Mouse (Mus musculus) heart, embryonic 14.5 days (tissue): ENCODE measurements around the gene Bola2. TPM values are rescaled to one million over a fixed set of nuclear protein-coding genes. Genes with fewer than 3 reads are reported as not detected.

ENCODE experiments used
- ATAC-seq: fragments of 200-750 bp; cut with Nextera tagmentation; 2 replicates; pipeline ENCODE4 v1.8.0; 2017; ENCODE audit warnings: low read depth, moderate TSS enrichment; ENCODE audit not compliant: insufficient number of reproducible peaks, insufficient read depth, low FRiP score
- H3K27ac ChIP-seq, 2 experiments: fragments of 200-500 bp in 1 of 2; fragments of 300-500 bp in 1 of 2; sonication (generic) in 1 of 2; replicated peaks in 1 of 2; 2 replicates each; pipeline ENCODE4 v1.5.1; 2012 to 2014; ENCODE audit warnings: low read depth in 2 of 2, low read length in 2 of 2, control low read depth in 1 of 2, mild to moderate bottlenecking in 1 of 2, mixed read lengths in 1 of 2; ENCODE audit not compliant: control insufficient read depth in 1 of 2, insufficient read depth in 1 of 2
- H3K27me3 ChIP-seq: fragments of 300-500 bp; sonication (generic); 2 replicates; pipeline ENCODE4 v1.6.1; 2014; ENCODE audit warnings: mild to moderate bottlenecking, low read length, control low read depth; ENCODE audit not compliant: control insufficient read depth, insufficient read depth
- H3K36me3 ChIP-seq: fragments of 300-500 bp; sonication (generic); 2 replicates; pipeline ENCODE4 v1.6.1; 2014; ENCODE audit warnings: mild to moderate bottlenecking, control low read depth, low read length, mixed read lengths; ENCODE audit not compliant: control insufficient read depth, insufficient read depth
- H3K4me1 ChIP-seq, 2 experiments: fragments of 200-500 bp in 1 of 2; fragments of 300-500 bp in 1 of 2; sonication (generic) in 1 of 2; 2 replicates each; pipeline ENCODE4 v1.6.1; 2012 to 2014; ENCODE audit warnings: low read length in 2 of 2, control low read depth in 1 of 2, mixed read lengths in 1 of 2; ENCODE audit not compliant: control insufficient read depth in 2 of 2, insufficient read depth in 2 of 2
- H3K4me2 ChIP-seq: fragments of 300-500 bp; sonication (generic); 2 replicates; pipeline ENCODE4 v1.6.1; 2014; ENCODE audit warnings: mild to moderate bottlenecking, low read length
- H3K4me3 ChIP-seq, 2 experiments: fragments of 200-500 bp in 1 of 2; fragments of 300-500 bp in 1 of 2; sonication (generic) in 1 of 2; 2 replicates each; pipeline ENCODE4 v1.5.1; 2012 to 2014; ENCODE audit warnings: low read length in 2 of 2, mild to moderate bottlenecking in 2 of 2, control low read depth in 1 of 2, low read depth in 1 of 2, moderate library complexity in 1 of 2; ENCODE audit not compliant: control insufficient read depth in 1 of 2, insufficient read depth in 1 of 2
- H3K9ac ChIP-seq: fragments of 300-500 bp; sonication (generic); 2 replicates; pipeline ENCODE4 v1.6.1; 2014; ENCODE audit warnings: mild to moderate bottlenecking, low read length
- H3K9me3 ChIP-seq: fragments of 300-500 bp; sonication (generic); 2 replicates; pipeline ENCODE4 v1.6.1; 2016; ENCODE audit warnings: low read length, control low read depth; ENCODE audit not compliant: control insufficient read depth
- whole genome bisulfite sequencing: fragments of 180-500 bp; shearing (Covaris S2); extraction: QIAGEN DNeasy Blood & Tissue Kit; methylation state at CpG from one replicate; pipeline ENCODE4 v1.1.7; 2014; 5-methylcytosine and 5-hydroxymethylcytosine counted together
- polyA plus RNA-seq: library from polyadenylated mRNA; unstranded; fragments of >200 nt; fragmentation: Nextera tagmentation; extraction: Ambion mirVana; gene quantifications from 2 replicates; pipeline ENCODE4 v1.2.1, GENCODE M21; 2014

The Bola2 gene
- polyA plus RNA-seq, 1 experiment from 2014 or later, result 102 TPM

DNA sequence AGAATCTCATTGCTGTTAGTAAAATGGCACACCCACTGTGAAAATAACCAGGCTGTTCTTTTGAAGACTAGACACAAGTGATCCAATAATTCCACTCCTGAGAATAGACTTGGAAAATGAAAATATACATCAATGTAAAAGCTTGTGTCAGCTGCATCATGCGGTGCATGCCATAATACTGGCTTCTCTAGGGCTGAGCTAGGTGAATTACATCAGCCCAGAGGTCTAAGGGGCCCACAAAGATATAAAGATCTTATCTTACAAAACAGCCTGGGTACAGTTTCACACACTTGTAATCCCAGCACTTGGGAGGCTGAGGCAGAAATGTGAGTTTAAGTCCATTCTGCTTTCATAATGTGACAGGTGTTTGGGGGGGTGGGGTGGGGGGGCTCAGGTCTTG, 37.7 kb upstream of the Bola2 start:
- no peak overlapping the region for H3K9ac ChIP-seq
- no peak overlapping the region for H3K4me3 ChIP-seq
- no peak overlapping the region for H3K27ac ChIP-seq
- ATAC-seq, result no peak
- no peaks in the 10 kb centered on the region for H3K4me1 ChIP-seq
- H3K4me2 ChIP-seq, result no peak overlapping the region
- 0 out of 2 replicates have a peak, but pooled peaks cover 4% of the 10 kb centered on the region for H3K36me3 ChIP-seq
- no peaks in the 10 kb centered on the region for H3K9me3 ChIP-seq
- no peaks in the 10 kb centered on the region for H3K27me3 ChIP-seq
- 92% methylated on average over 1 of the region's 1 CpGs for WGBS

DNA sequence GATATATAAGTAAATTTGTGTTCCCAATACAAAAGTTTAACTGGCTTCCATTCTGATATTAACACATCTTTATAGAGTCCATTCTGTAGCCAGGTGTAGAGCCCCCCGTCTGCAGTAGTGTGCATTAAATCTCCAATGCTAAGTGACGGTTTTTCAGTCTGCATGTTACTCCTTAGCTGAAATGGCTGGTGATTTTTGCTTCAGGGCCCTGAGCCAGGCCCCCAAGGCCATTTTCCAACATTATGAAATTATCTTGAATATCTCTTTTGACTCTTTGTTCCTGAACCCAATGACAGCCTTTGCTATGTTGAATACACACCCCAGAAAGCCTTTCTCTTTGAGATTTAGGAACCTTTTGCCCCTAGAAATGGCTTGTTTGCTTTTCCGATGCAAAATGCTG, 35.4 kb upstream of the Bola2 start:
- Histone ChIP-seq H3K4me1 (no peaks in the 10 kb centered on the region), H3K27ac (no peak overlapping the region), H3K36me3 (peaks cover 13% of the 10 kb centered on the region), H3K4me2 (no peak overlapping the region), H3K4me3 (no peak overlapping the region), H3K27me3 (no peaks in the 10 kb centered on the region), H3K9me3 (no peaks in the 10 kb centered on the region), H3K9ac (no peak overlapping the region)
- no peak for ATAC-seq
- 84% methylated on average over 3 of the region's 3 CpGs for WGBS

DNA sequence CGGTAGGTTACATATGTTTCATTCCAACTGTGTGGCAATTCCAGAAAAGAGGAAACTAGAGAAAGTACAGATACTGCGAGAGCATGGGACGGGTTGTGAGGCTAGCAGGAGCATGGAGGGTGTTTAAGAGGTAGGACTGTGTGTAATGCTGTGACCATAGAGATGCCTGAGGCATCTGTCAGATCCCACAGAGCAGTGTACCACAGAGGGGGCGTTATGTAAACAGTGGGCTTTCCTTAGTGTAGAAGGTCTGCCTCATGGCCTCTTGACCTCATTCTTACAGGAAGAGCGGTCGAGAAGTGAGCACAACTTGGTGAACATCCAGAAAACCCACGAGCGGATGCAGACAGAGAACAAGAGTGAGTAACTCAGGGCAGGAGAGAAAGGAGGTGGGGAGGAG, 31.6 kb upstream of the Bola2 start:
- Histone ChIP-seq H3K4me1 (no peaks in the 10 kb centered on the region; a peak in 1 of 4 replicates), H3K4me3 (no peak overlapping the region), H3K9ac (0 out of 2 replicates have a peak overlapping the region, but pooled peaks have one; percentile 16), H3K36me3 (peaks cover 23% of the 10 kb centered on the region), H3K4me2 (no peak overlapping the region), H3K27ac (0 out of 4 replicates have a peak overlapping the region, but pooled peaks of 1 of the 2 experiments have one; percentile 3), H3K27me3 (no peaks in the 10 kb centered on the region), H3K9me3 (no peaks in the 10 kb centered on the region)
- ATAC-seq, result peak; percentile 31; the same call in 1 of the 2 replicates
- 72% methylated on average over 8 of the region's 8 CpGs for WGBS

DNA sequence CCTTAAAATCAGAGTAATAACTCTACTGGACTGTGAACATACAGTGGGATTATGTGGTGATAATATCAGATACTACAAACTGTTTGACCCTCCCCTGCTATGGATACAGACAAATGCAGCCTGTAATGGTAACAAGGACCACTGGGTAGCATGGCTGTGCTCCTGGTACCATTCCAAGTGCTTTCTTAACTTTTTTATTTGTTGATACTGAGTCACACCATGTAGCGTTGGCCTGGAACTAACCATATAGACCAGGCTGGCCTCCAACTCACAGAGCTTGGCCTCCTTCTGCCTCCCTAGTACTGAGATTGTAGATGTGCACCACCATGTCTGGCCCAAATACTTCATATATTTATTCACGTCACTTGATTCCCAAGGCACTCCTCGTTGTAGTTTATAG, 29.9 kb upstream of the Bola2 start:
- H3K9ac ChIP-seq, result no peak overlapping the region
- H3K36me3 ChIP-seq, result peaks cover 23% of the 10 kb centered on the region
- H3K27ac ChIP-seq, result no peak overlapping the region
- no peak overlapping the region for H3K4me2 ChIP-seq
- no peak overlapping the region for H3K4me3 ChIP-seq
- H3K9me3 ChIP-seq, result no peaks in the 10 kb centered on the region
- no peaks in the 10 kb centered on the region for H3K27me3 ChIP-seq
- H3K4me1 ChIP-seq, result no peaks in the 10 kb centered on the region; a peak in 1 of 4 replicates
- WGBS, result 91% methylated on average over 3 of the region's 3 CpGs
- no peak for ATAC-seq

DNA sequence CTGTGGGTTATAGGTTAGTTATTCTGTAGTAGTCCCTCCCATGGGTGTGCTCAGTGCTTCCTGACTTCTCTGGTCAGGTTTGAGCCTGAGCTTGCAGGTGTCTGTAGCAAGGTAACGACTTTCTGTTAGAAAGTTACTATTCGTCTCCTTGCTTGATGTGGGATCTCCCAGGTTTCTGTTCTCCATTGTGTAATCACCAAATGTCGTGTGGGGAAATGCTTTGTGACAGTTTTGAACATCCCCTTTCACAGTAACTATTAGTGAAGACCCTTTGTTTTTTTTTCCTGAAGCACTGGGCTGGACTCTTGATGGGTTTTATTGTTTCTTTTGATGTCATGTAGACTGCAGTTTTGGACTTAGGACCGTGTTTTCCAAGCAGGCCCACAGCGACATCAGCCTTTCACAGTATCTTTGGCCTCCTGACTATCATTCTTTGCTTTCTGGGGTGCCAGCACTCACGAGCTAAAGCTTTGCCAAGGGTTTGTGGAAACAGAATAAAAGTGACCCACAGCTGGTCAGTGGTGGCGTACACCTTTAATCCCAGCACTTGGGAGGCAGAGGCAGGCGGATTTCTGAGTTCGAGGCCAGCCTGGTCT, 27.6 kb upstream of the Bola2 start:
- peaks cover 0 to 4% of the 10 kb centered on the region in 2 experiments; a peak in 2 of 4 replicates for H3K4me1 ChIP-seq
- no peak overlapping the region for H3K9ac ChIP-seq
- H3K27me3 ChIP-seq, result no peaks in the 10 kb centered on the region
- WGBS, result 80% methylated on average over 9 of the region's 9 CpGs
- peak overlapping the region in 1 of 2 experiments; percentile 75; a peak in 2 of 4 replicates for H3K27ac ChIP-seq
- ATAC-seq, result no peak
- no peak overlapping the region for H3K4me3 ChIP-seq
- peaks cover 34% of the 10 kb centered on the region for H3K36me3 ChIP-seq
- H3K4me2 ChIP-seq, result no peak overlapping the region
- no peaks in the 10 kb centered on the region for H3K9me3 ChIP-seq

DNA sequence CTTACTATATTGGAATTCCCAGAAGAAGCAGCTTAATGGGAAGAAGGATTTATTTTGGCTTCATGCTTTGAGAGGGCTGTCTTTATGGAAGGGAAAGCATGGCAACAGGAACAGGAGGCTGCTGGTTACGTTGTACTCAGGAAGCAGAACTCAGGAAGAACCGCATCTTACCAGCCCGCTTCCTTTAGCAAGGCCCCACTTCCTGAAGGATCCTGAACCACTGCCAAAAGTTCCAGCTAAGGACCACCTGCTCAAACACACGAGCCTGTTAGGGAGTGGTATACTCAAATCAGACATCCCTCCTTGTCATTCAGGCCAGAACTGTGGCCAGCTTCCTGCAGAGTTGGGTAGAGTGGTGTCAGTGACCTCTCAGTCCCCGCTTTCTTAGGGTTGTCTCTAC, 26.7 kb upstream of the Bola2 start:
- peaks cover 41% of the 10 kb centered on the region for H3K36me3 ChIP-seq
- H3K4me2 ChIP-seq, result no peak overlapping the region
- no peak overlapping the region for H3K9ac ChIP-seq
- H3K4me3 ChIP-seq, result no peak overlapping the region
- peak; percentile 33; the same call in 1 of the 2 replicates for ATAC-seq
- no peaks in the 10 kb centered on the region for H3K27me3 ChIP-seq
- WGBS, result 74% methylated on average over 5 of the region's 5 CpGs
- no peaks in the 10 kb centered on the region for H3K9me3 ChIP-seq
- H3K4me1 ChIP-seq, result peaks cover 0 to 4% of the 10 kb centered on the region in 2 experiments; a peak in 2 of 4 replicates
- H3K27ac ChIP-seq, result peak overlapping the region; percentile 65 to 75

DNA sequence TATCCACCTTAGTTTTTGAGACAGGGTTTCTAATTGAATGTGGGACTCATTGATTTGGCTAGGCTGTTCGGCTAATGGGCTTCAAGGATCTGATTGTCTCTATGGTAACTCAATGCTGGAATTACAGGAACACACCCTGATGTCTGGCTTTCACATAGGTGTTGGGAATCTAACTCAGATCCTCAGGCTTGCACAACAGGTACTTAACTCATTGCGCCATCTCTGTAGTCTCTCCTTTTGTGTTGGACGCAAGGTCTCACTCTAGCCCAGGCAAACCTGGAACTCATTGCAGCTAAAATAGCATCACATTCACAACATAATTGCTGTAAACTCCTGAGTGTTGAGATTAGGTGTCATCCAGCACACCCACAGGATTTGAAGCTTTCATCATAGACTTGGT, 25.0 kb upstream of the Bola2 start:
- H3K4me1 ChIP-seq, result peaks cover 0 to 4% of the 10 kb centered on the region in 2 experiments; a peak in 2 of 4 replicates
- no peaks in the 10 kb centered on the region for H3K9me3 ChIP-seq
- no peaks in the 10 kb centered on the region for H3K27me3 ChIP-seq
- H3K4me3 ChIP-seq, result no peak overlapping the region
- no peak overlapping the region for H3K27ac ChIP-seq
- WGBS, result 74% methylated on average over 3 of the region's 3 CpGs
- no peak for ATAC-seq
- H3K36me3 ChIP-seq, result peaks cover 34% of the 10 kb centered on the region
- no peak overlapping the region for H3K4me2 ChIP-seq
- no peak overlapping the region for H3K9ac ChIP-seq

DNA sequence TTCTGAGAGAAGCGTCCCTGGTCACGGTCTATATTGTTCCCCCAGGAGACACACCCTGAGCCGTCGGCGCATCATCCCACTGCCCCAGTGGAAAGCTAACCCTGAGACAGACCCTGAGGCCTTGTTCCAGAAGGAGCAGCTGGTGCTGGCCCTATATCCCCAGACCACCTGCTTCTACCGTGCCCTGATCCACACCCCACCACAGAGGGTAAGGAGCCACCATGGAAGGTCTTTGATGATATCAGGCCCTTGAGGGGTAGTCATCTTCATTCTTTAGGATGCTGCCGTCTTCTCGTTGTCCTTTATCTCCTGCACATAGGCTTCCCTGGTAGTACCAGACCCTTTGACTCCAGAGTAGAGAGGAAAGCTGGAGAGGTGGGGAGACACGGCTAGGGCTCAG, 23.1 kb upstream of the Bola2 start:
- Histone ChIP-seq H3K4me2 (no peak overlapping the region), H3K4me1 (peaks cover 2 to 15% of the 10 kb centered on the region in 2 experiments; a peak in 3 of 4 replicates), H3K4me3 (no peak overlapping the region), H3K27me3 (no peaks in the 10 kb centered on the region), H3K9ac (no peak overlapping the region), H3K27ac (no peak overlapping the region), H3K36me3 (peaks cover 30% of the 10 kb centered on the region), H3K9me3 (no peaks in the 10 kb centered on the region)
- ATAC-seq, result no peak
- 95% methylated on average over 9 of the region's 9 CpGs for whole genome bisulfite sequencing
